Mouse (Mus musculus) stomach, postnatal 0 days (tissue): ENCODE data around the gene N4bp2. TPM values are rescaled to one million over a fixed set of nuclear protein-coding genes. Genes with fewer than 3 reads are reported as not detected.

Experiments used
- ATAC-seq: fragments of 200-750 bp; cut with Nextera tagmentation; 2 replicates; pipeline ENCODE4 v1.8.0; 2017; ENCODE audit not compliant: low FRiP score, low TSS enrichment
- DNase-seq: peaks from one replicate; pipeline ENCODE4 v3.0.0-alpha.2; 2016; ENCODE audit warnings: low spot score
- H3K27ac ChIP-seq: fragments of 300-500 bp; sonication (generic); replicated peaks from 2 replicates; pipeline ENCODE4 v1.5.1; 2014; ENCODE audit warnings: mild to moderate bottlenecking, control low read depth
- H3K27me3 ChIP-seq: fragments of 300-500 bp; sonication (generic); 2 replicates; pipeline ENCODE4 v1.6.1; 2014; ENCODE audit warnings: low read length; ENCODE audit not compliant: control insufficient read depth, insufficient read depth
- H3K36me3 ChIP-seq: fragments of 300-500 bp; sonication (generic); 2 replicates; pipeline ENCODE4 v1.6.1; 2014; ENCODE audit warnings: low read length, mixed read lengths; ENCODE audit not compliant: control insufficient read depth, insufficient read depth
- H3K4me1 ChIP-seq: fragments of 300-500 bp; sonication (generic); replicated peaks from 2 replicates; pipeline ENCODE4 v1.6.1; 2014; ENCODE audit warnings: antibody characterized with exemption; ENCODE audit not compliant: control insufficient read depth, insufficient read depth
- H3K4me2 ChIP-seq: fragments of 300-500 bp; sonication (generic); replicated peaks from 2 replicates; pipeline ENCODE4 v1.6.1; 2014; ENCODE audit warnings: low read depth, mild to moderate bottlenecking, control low read depth, moderate library complexity
- H3K4me3 ChIP-seq: fragments of 300-500 bp; sonication (generic); 2 replicates; pipeline ENCODE4 v1.5.1; 2014; ENCODE audit warnings: low read depth, low read length, control low read depth
- H3K9ac ChIP-seq: fragments of 300-500 bp; sonication (generic); 2 replicates; pipeline ENCODE4 v1.6.1; 2014; ENCODE audit warnings: mild to moderate bottlenecking, low read length, control low read depth, mixed read lengths
- H3K9me3 ChIP-seq: fragments of 300-500 bp; sonication (generic); 2 replicates; pipeline ENCODE4 v1.6.1; 2016; ENCODE audit warnings: low read length; ENCODE audit not compliant: control insufficient read depth
- CTCF ChIP-seq: IDR thresholded peaks from 2 replicates; pipeline ENCODE4 v1.5.1; 2016; ENCODE audit warnings: antibody characterized with exemption, low read depth, mild to moderate bottlenecking, moderate library complexity
- EP300 ChIP-seq: optimal IDR thresholded peaks from 2 replicates; pipeline ENCODE3; 2016; ENCODE audit warnings: antibody characterized with exemption
- WGBS: fragments of 180-500 bp; shearing (Covaris S2); extraction: QIAGEN DNeasy Blood & Tissue Kit; methylation state at CpG from one replicate; pipeline ENCODE4 v1.1.7; 2014; 5-methylcytosine and 5-hydroxymethylcytosine counted together
- polyA plus RNA-seq: library from polyadenylated mRNA; unstranded; fragments of >200 nt; fragmentation: Nextera tagmentation; extraction: Ambion mirVana; gene quantifications from 2 replicates; pipeline ENCODE4 v1.2.1, GENCODE M21; 2015

N4bp2 gene
- polyA plus RNA-seq, 1 experiment from 2014 or later: 6.0 TPM

DNA sequence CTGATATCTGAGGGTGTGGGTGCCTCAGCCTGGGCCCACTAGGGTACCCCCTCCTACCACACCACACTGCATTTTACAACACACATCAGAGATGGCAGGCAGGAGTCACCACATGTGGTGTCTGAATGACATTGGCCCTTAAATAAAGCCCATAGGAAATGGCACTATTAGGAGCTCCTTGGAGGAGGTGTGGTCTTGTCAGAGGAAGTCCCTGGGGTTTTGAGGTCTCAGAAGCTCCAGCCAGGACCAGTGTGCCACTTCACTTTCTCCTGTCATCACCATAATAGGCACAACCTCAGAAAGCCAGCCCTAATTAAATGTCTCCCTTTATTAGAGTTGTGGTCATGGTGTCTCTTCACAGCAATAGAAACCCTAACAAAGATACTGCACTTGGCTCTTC lies 14.4 kb upstream of the N4bp2 start:
- ATAC-seq: no peak
- no peaks in the 10 kb centered on the region for H3K27me3 ChIP-seq
- H3K4me1 ChIP-seq: no peaks in the 10 kb centered on the region
- no peak for DNase-seq
- no peaks in the 10 kb centered on the region for H3K36me3 ChIP-seq
- no peak overlapping the region for H3K4me2 ChIP-seq
- H3K9me3 ChIP-seq: no peaks in the 10 kb centered on the region
- no peak overlapping the region for H3K4me3 ChIP-seq
- no peak for TF ChIP-seq CTCF
- TF ChIP-seq EP300: no peak
- H3K9ac ChIP-seq: no peak overlapping the region
- no peak overlapping the region for H3K27ac ChIP-seq

DNA sequence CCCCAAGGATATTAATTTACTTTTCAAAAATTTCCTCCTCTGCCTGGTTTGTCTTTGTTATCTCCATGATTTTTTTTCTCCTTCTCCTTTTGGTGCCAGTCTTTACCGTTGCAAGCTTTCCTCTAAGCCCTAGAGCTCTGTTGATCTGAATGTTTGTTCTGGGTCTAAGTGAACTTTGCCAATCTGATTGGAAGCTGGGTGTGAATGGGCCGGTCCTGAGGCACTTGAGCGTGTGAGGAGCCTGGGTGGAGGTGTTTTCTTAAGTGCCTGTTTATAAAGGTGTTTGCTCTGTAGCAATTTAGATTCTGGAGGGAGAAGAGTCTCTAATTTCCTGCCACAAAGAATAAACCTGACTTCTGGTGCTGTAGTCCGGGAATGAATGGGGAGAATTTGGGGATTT lies 11.3 kb upstream of the N4bp2 start:
- Histone ChIP-seq H3K4me2 (no peak overlapping the region), H3K36me3 (no peaks in the 10 kb centered on the region), H3K27me3 (no peaks in the 10 kb centered on the region), H3K4me1 (no peaks in the 10 kb centered on the region), H3K27ac (peak overlapping the region; percentile 46; the same call in 1 of the 2 replicates), H3K9ac (no peak overlapping the region), H3K9me3 (no peaks in the 10 kb centered on the region), H3K4me3 (no peak overlapping the region)
- no peak for TF ChIP-seq EP300
- no peak for TF ChIP-seq CTCF
- DNase-seq: peak; percentile 66
- peak; percentile 87 for ATAC-seq
- WGBS: 20% methylated on average over 4 of the region's 4 CpGs

DNA sequence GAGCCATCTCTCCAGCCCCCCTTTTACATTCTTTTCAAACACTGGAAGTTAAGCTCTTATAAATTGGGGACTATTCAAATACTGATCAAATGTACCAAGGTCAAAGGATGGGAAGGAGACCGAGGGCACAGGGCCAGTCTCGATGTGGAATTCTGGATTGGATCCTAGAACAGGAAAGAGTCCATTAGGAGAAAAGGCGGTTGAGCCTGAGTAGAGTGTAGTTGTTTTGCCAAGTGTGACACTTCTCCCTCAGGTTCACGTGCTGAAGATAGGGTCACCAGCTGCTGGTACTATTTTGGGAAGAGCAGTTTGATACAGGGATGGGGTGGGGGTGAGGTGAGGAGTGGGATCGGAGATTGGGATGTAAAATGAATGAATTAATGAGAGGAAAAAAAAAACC lies 7.5 kb upstream of the N4bp2 start:
- Histone ChIP-seq H3K27ac (no peak overlapping the region), H3K27me3 (no peaks in the 10 kb centered on the region), H3K36me3 (no peaks in the 10 kb centered on the region), H3K4me2 (no peak overlapping the region), H3K4me1 (no peaks in the 10 kb centered on the region), H3K9ac (no peak overlapping the region), H3K4me3 (no peak overlapping the region), H3K9me3 (no peaks in the 10 kb centered on the region)
- 79% methylated on average over 5 of the region's 5 CpGs for WGBS
- ATAC-seq: no peak
- no peak for DNase-seq
- TF ChIP-seq EP300 (no peak), CTCF (no peak)

DNA sequence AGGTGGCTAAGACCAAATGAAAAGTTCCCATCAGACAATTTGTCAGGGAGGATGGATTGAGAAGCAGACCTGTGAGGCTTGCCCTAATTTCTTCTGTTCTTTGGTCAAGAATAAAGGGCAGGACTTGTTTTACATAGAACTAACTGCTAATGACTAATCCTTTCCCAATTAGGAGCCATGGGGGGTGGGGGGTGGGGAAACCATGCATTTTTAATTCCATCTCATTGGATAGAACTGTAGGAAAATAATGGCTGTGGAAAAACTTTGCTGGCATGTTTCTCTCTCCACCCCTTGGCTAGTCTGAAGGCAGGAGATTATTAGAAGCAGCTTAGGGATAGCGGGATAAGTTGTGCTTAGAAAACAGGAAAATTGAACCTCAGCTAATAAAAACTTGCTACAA lies 6.2 kb upstream of the N4bp2 start:
- no peak for ATAC-seq
- no peak for TF ChIP-seq EP300
- TF ChIP-seq CTCF: no peak
- WGBS: 65% methylated on average over 1 of the region's 1 CpGs

DNA sequence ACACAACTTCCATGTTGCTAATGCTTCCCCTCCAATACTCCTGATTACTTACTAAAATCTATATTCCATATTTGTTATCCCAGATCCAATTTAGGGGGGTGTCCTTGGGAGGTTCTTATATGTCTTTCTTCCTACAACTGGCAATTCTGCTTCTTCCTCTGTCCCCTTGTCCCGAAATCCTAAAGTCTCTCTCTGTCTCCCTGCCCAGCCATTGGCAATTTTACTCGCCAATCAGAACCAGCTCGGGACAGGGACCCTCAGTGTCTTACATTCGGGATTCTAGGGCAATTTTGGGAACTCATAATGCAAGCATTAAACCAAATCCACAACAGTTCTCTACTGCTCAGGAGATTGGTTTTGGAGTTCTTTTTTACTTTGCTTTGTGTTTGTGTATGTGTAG lies 3.3 kb upstream of the N4bp2 start:
- Histone ChIP-seq H3K4me3 (no peak overlapping the region), H3K27ac (no peak overlapping the region), H3K9ac (no peak overlapping the region), H3K4me2 (no peak overlapping the region), H3K36me3 (no peaks in the 10 kb centered on the region), H3K4me1 (no peaks in the 10 kb centered on the region), H3K9me3 (no peaks in the 10 kb centered on the region), H3K27me3 (no peaks in the 10 kb centered on the region)
- TF ChIP-seq CTCF (no peak), EP300 (no peak)
- 95% methylated on average over 4 of the region's 4 CpGs for WGBS
- no peak for ATAC-seq
- DNase-seq: no peak

More for the DNA sequence above, 6.2 kb upstream of the N4bp2 start:
- no peaks in the 10 kb centered on the region for H3K27me3 ChIP-seq
- no peak overlapping the region for H3K9ac ChIP-seq
- no peaks in the 10 kb centered on the region for H3K4me1 ChIP-seq
- H3K9me3 ChIP-seq: no peaks in the 10 kb centered on the region
- H3K36me3 ChIP-seq: no peaks in the 10 kb centered on the region
- H3K4me3 ChIP-seq: no peak overlapping the region
- H3K4me2 ChIP-seq: no peak overlapping the region
- no peak for DNase-seq
- H3K27ac ChIP-seq: no peak overlapping the region

DNA sequence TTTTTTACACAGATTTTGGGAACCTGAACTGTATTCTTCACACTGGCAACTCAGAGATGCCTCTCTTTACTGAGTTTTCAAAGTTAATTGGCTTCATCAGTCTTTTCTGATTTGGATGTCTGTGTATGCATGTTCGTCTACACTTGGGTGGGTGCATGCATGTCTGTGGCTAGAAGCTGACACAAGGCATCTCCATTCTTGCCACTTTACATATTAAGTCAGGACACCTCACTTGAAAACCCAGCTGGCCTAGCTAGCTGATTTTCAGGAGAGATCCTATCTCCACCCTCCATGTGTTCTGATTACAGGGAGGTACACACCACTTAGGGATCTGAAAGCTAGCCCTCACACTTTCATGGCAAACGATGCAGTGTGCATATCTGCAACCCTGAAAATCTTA lies 2.7 kb upstream of the N4bp2 start:
- no peaks in the 10 kb centered on the region for H3K36me3 ChIP-seq
- H3K4me2 ChIP-seq: no peak overlapping the region
- DNase-seq (no peak), ATAC-seq (no peak)
- no peak overlapping the region for H3K27ac ChIP-seq
- no peaks in the 10 kb centered on the region for H3K27me3 ChIP-seq
- H3K4me1 ChIP-seq: no peaks in the 10 kb centered on the region
- no peak overlapping the region for H3K9ac ChIP-seq
- no peak overlapping the region for H3K4me3 ChIP-seq
- TF ChIP-seq CTCF (no peak), EP300 (no peak)
- no peaks in the 10 kb centered on the region for H3K9me3 ChIP-seq
- WGBS: 81% methylated on average over 2 of the region's 2 CpGs
